Mouse (Mus musculus) heart, postnatal 0 days (tissue): ENCODE results near the gene Mcmbp.

Source experiments
- CTCF ChIP-seq: IDR thresholded peaks from 2 replicates; pipeline ENCODE4 v1.5.1; 2016; ENCODE audit warnings: antibody characterized with exemption, control low read depth, low read depth
- EP300 ChIP-seq: IDR thresholded peaks from 2 replicates; pipeline ENCODE4 v1.6.1; 2016; ENCODE audit warnings: antibody characterized with exemption, low read depth

DNA sequence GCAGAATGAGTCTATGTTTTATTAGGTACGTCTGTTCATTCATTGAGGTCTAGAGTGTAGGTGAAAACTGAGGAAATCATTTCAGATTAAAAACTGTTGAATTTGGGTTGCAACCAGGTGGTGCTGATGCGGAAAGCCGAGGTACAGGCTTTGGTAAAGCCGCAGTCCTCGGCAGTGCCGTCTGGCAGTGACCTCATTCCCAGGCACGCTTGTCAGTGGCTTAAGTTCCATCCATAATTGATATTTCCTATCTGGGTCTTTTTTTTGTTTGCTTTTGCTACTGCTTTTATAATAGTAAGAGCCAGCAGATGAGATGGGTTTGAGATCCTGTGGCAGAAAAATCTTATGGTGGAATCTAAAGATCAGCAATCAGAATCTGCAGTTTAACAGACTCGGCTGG lies 50.9 kb downstream of the Mcmbp start:
- TF ChIP-seq EP300, result no peak
- no peak for TF ChIP-seq CTCF
